Mouse (Mus musculus): Measurements from ENCODE around the gene Slc2a6.

Gene Slc2a6

DNA sequence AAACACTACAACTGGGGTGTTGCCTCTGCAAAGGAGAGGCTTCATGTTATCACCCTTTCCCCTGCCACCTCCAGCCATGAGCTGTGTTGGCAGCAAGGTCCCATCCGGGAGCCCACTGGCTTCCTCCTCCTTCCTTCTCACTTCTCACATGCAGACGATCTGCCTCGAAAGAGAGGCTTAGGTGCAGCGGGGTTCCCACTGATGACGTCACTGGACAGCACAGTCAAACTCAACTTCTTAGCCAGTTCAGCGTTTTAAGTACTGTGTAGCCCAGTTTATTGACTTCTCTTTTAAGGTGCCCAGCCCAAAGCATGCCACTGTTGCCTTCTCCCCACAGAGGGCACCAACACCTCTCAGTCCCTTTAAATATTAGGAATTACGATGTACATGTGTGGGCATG lies 20.1 kb downstream of the Slc2a6 start:
- ChIA-PET CTCF (interaction anchor here in 2 of 4 experiments (0.9 to 2.6 kb wide), 5 partner anchors 9 to 119 kb away, joined by 3 to 8 read pairs (median 4); no protein-coding TSS in a partner anchor), POLR2A (interaction anchor here in 2 of 4 experiments (0.9 to 3.2 kb wide), 3 partner anchors 10 to 20 kb away, joined by 3 to 11 read pairs (median 5); partner anchors contain the start of gene Slc2a6 (in 1 of the 2))

DNA sequence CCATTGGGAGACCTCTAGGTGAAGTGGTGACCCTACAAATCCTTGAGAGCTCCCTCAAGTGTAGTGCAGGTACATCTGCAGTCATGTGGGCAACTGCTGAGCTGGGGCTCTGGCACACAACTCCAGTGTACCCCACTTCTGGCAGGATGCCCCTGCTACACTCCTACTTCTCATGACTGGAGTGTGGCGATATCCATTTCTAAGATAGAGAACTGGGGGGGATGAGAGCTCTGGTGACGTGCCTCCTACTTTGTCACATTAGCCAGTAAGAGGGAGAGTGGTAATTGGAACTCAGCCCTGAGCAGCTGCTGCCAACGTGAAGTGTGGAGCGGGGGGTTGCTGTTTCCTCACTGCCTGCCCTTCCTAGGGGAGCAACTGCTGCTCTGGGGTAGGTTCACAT lies 21.5 kb downstream of the Slc2a6 start:
- POLR2A ChIA-PET: interaction anchor here in 1 of 4 experiments (3.2 kb wide), 1 partner anchor 10 kb away, joined by 11 read pairs; no protein-coding TSS in a partner anchor
- CTCF ChIA-PET: interaction anchor here in 1 of 4 experiments (1.6 to 1.9 kb wide), 2 partner anchors 9 to 11 kb away, joined by 6 to 8 read pairs; no protein-coding TSS in a partner anchor

DNA sequence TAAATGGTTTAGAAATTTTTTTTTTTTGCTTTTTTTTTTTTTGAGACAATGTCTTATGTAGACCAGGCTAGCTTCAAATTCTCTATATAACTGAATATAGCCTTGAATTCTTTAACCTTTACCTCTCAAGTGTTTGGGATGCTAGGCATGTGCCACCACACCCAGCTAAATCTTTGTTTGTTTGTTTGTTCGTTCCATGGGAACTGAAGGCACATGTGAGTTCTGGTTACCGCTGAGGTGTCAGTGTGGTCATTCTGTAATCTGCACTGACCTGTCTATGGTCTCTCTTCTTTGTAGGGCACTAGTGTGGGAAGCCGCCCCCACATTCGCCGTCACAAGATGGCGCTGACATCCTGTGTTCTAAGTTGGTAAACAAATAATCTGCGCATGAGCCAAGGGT lies 29.8 kb downstream of the Slc2a6 start:
- ChIA-PET CTCF (interaction anchor here in 3 of 4 experiments (0.6 to 1.7 kb wide), 9 partner anchors 8 to 841 kb away, joined by 3 to 9 read pairs (median 5); partner anchors contain the start of gene Cacfd1 (in 1 of the 3)), POLR2A (interaction anchor here in 3 of 4 experiments (0.7 to 0.9 kb wide), 3 partner anchors 10 to 41 kb away, joined by 3 read pairs; no protein-coding TSS in a partner anchor)

DNA sequence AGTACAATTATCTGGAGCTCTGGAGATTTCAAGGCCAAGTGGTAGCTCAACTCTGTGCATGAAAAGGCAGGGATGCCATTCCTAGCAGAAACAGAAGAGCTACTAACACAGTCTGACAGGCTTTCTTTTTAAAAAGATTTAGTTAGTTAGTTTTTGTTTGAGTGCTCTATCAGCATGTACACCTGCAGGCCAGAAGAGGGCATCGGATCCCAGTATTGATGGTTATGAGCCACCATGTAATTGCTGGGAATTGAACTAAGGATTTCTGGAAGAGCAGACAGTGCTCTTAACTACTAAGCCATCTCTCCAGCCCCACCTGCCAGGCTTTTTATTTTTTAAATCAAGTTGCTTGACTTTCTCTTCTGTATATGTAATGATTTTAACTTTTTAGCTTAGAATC lies 30.3 kb downstream of the Slc2a6 start:
- POLR2A ChIA-PET: interaction anchor here in 3 of 4 experiments (0.7 to 2.3 kb wide), 4 partner anchors 9 to 42 kb away, joined by 3 to 11 read pairs (median 3); no protein-coding TSS in a partner anchor
- CTCF ChIA-PET: interaction anchor here in 3 of 4 experiments (0.6 to 1.7 kb wide), 11 partner anchors 8 to 458 kb away, joined by 3 to 9 read pairs (median 4); partner anchors contain the start of gene Cacfd1 (in 1 of the 3)

DNA sequence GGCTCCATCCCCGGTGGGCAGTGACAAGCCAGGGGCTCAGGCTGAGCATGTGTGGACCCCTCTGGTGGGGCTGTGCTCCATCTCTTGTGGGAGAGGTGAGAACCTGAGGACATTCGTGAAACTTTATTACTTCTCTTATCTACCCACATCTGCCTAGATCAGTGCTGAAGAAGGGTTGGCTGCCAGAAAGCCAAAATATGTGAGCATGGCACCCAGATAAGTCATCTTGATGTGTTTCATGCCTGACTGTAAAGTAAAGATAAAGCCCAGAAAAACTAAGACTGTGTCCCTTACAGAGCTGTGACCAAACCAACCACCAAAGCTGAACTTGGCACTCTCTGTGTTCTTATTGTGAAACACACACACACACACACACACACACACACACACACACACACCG lies 33.9 kb downstream of the Slc2a6 start:
- ChIA-PET CTCF (interaction anchor here in 1 of 4 experiments (1.1 kb wide), 1 partner anchor 54 kb away, joined by 3 read pairs; no protein-coding TSS in a partner anchor), POLR2A (interaction anchor here in 1 of 4 experiments (1.2 to 1.5 kb wide), 2 partner anchors 42 to 91 kb away, joined by 3 to 4 read pairs; partner anchors contain the start of gene Surf6)

DNA sequence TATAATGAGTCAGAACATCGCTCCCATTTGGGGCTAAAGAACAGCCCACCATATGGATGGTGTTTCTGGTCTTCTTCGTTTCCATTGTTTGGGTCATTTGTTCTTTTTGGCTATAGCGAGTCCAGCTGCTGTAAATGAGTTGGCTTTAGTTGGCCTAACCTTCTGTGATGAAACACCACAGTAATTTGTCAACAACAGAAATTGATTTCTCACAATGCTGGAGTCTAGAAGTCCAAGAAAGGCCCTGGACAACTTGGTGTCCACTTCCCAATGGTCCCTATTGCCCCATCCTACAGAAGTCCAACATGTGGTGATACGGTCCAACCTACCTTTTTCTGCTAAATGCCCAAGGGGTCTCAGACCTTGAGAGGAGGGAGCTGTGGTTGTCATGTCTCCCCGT lies 43.2 kb downstream of the Slc2a6 start:
- ChIA-PET POLR2A (interaction anchor here in 1 of 4 experiments (2.7 kb wide), 1 partner anchor 12 kb away, joined by 5 read pairs; no protein-coding TSS in a partner anchor), CTCF (interaction anchor here in 1 of 4 experiments (0.7 kb wide), 1 partner anchor 156 kb away, joined by 12 read pairs; no protein-coding TSS in a partner anchor)

DNA sequence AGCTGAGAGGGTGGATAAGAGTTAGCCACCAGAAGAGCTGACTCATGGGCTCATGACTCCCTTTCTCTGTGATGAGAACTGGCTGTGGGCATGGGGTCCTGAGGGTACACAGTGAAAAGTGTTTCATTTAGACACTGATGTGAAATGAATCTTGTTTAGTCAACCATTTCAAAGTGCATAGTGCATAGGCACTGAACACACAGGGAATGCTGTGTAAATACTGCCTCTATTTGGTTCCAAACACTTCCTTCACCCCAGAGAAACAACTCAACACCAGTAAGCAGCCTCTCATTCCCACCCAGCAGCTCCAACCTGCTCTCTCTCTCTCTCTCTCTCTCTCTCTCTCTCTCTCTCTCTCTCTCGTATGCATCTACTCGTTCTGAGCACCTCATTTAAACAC lies 43.6 kb downstream of the Slc2a6 start:
- CTCF ChIA-PET: interaction anchor here in 1 of 4 experiments (0.7 kb wide), 1 partner anchor 155 kb away, joined by 12 read pairs; no protein-coding TSS in a partner anchor
- POLR2A ChIA-PET: interaction anchor here in 1 of 4 experiments (2.7 kb wide), 1 partner anchor 12 kb away, joined by 5 read pairs; no protein-coding TSS in a partner anchor

DNA sequence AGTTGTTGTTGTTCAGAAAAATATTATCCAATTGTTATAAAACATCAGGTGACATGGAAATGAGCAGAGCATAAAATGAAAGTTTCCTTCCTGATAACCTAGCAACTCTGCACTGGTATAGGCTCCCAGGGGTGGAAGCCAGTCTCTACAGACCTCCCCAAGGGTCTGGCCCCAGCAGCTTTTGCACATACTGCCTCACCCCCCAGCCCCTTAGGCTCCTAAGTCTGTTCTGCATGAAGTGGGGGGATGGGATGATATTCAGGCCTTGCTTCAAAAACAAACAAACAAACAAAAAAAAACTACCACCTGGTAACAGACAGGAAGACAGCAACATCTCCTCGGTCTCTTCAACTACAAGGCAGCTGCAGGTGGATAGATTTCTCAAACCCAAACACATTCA lies 47.4 kb downstream of the Slc2a6 start:
- ChIA-PET POLR2A (no interaction called here), CTCF (interaction anchor here in 1 of 4 experiments (1.3 kb wide), 1 partner anchor 59 kb away, joined by 4 read pairs; no protein-coding TSS in a partner anchor)

DNA sequence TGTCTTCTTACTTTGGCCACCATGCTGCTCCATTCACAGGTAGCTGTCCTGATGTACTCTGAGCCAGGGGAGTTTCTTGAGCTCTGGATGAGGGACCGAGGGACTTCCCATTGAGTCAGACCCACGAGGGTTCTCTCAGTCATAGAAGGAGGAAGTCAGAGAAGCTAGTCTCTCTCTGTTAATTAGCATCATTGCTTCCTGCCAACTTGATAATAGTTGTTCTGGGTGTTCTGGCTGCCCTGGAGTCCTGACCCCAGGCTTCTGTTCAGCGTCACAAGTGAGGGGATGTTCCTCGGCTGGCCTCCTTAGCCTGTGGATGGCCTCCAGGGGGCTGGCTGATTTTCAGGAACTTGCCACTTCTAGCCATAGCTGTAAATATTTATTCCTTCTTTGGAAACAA lies 53.8 kb downstream of the Slc2a6 start:
- POLR2A ChIA-PET: interaction anchor here in 2 of 4 experiments (0.5 to 1.8 kb wide), 3 partner anchors 8 to 463 kb away, joined by 3 to 4 read pairs (median 3); no protein-coding TSS in a partner anchor
- CTCF ChIA-PET: interaction anchor here in 1 of 4 experiments (1.6 kb wide), 1 partner anchor 65 kb away, joined by 6 read pairs; no protein-coding TSS in a partner anchor

DNA sequence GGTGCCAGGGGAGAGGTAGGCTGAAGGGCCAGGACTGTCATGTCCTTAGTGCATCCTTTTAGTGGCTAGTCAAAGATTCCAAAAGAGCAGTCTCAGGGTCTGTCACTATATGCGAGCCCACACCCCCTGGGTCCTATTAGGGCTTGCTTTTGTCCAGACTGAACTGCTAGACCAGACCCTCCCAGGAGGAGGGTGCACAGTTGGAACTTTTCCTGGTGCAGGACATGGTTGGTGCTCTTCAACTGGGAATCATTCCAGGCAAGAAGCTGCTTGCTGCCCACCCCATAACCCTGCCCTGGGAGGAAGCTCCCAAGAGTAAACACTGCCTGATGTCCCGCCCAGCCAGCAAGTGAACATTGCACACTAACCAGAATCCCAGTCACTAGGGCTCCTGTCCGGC lies 54.7 kb downstream of the Slc2a6 start, which contains the start of gene Adamts13:
TSS of gene Adamts13 (plus strand) at position 301 of the 400 bp plus-strand sequence.
- POLR2A ChIA-PET: interaction anchor here in 2 of 4 experiments (1.4 to 1.6 kb wide), 2 partner anchors 9 to 37 kb away, joined by 3 read pairs; no protein-coding TSS in a partner anchor
- CTCF ChIA-PET: interaction anchor here in 2 of 4 experiments (0.5 to 1.6 kb wide), 2 partner anchors 65 kb away, joined by 6 to 8 read pairs; no protein-coding TSS in a partner anchor
